Mouse (Mus musculus): Measurements from ENCODE around the gene Trmt2b.
"Not testable (repeated sequence)": the region's sequence is repeated elsewhere in the genome, so short reads cannot be mapped to it uniquely, and the experiment has no call there.

Gene Trmt2b

GRCm38 (mm10) chrX:134211151-134211642 is 65.6 kb downstream of the Trmt2b start:
- DNase-seq, result no peak

GRCm38 (mm10) chrX:134208491-134208890 is 68.3 kb downstream of the Trmt2b start:
- DNase-seq, result no peak

- DNase-seq, result not testable (repeated sequence)
These were observed 89.6 kb downstream of the Trmt2b start, which contains the start of gene Arl13a for GRCm38 (mm10) chrX:134187201-134187600. Gene Arl13a, plus strand, starts transcription at chrX:134187501.

GRCm38 (mm10) chrX:134174699-134175098 is 102.1 kb downstream of the Trmt2b start:
- no peak for DNase-seq
